Mouse (Mus musculus) liver, embryonic 15.5 days (tissue): Measurements from ENCODE around the gene Dnase1l3. TPM values are rescaled to one million over a fixed set of nuclear protein-coding genes. Genes with fewer than 3 reads are reported as not detected.

Experiments
- ATAC-seq: fragments of 200-750 bp; cut with Nextera tagmentation; 2 replicates; pipeline ENCODE4 v1.8.0; 2017; ENCODE audit warnings: moderate number of reproducible peaks, mild to moderate bottlenecking, moderate library complexity; ENCODE audit not compliant: insufficient read depth
- H3K27ac ChIP-seq: fragments of 300-500 bp; sonication (generic); replicated peaks from 2 replicates; pipeline ENCODE4 v1.5.1; 2015; ENCODE audit warnings: mild to moderate bottlenecking, inconsistent platforms
- H3K27me3 ChIP-seq: fragments of 300-500 bp; sonication (generic); 2 replicates; pipeline ENCODE4 v1.6.1; 2015; ENCODE audit warnings: mild to moderate bottlenecking, inconsistent platforms
- H3K36me3 ChIP-seq: fragments of 300-500 bp; sonication (generic); replicated peaks from 2 replicates; pipeline ENCODE4 v1.6.1; 2015; ENCODE audit warnings: moderate library complexity, mild to moderate bottlenecking, inconsistent platforms
- H3K4me1 ChIP-seq: fragments of 300-500 bp; sonication (generic); replicated peaks from 2 replicates; pipeline ENCODE4 v1.6.1; 2015; ENCODE audit warnings: inconsistent platforms
- H3K4me2 ChIP-seq: fragments of 300-500 bp; sonication (generic); 2 replicates; pipeline ENCODE4 v1.6.1; 2015; ENCODE audit warnings: moderate library complexity, mild to moderate bottlenecking, inconsistent platforms
- H3K4me3 ChIP-seq: fragments of 300-500 bp; sonication (generic); replicated peaks from 2 replicates; pipeline ENCODE4 v1.5.1; 2015; ENCODE audit warnings: mild to moderate bottlenecking, inconsistent platforms
- H3K9ac ChIP-seq: fragments of 300-500 bp; sonication (generic); 2 replicates; pipeline ENCODE4 v1.6.1; 2015; ENCODE audit warnings: moderate library complexity, mild to moderate bottlenecking, inconsistent platforms
- H3K9me3 ChIP-seq: fragments of 300-500 bp; sonication (generic); replicated peaks from 2 replicates; pipeline ENCODE4 v1.6.1; 2016; ENCODE audit warnings: inconsistent platforms
- WGBS: fragments of 180-500 bp; shearing (Covaris S2); methylation state at CpG from one replicate; pipeline ENCODE4 v1.1.7; 2015; ENCODE audit warnings: mixed read lengths; ENCODE audit not compliant: insufficient replicate concordance; 5-methylcytosine and 5-hydroxymethylcytosine counted together
- polyA plus RNA-seq: library from polyadenylated mRNA; unstranded; fragments of >200 nt; fragmentation: Nextera tagmentation; extraction: Ambion mirVana; gene quantifications from 2 replicates; pipeline ENCODE4 v1.2.1, GENCODE M21; 2015

Dnase1l3 gene
- polyA plus RNA-seq, 1 experiment from 2014 or later, result 3.9 TPM

DNA sequence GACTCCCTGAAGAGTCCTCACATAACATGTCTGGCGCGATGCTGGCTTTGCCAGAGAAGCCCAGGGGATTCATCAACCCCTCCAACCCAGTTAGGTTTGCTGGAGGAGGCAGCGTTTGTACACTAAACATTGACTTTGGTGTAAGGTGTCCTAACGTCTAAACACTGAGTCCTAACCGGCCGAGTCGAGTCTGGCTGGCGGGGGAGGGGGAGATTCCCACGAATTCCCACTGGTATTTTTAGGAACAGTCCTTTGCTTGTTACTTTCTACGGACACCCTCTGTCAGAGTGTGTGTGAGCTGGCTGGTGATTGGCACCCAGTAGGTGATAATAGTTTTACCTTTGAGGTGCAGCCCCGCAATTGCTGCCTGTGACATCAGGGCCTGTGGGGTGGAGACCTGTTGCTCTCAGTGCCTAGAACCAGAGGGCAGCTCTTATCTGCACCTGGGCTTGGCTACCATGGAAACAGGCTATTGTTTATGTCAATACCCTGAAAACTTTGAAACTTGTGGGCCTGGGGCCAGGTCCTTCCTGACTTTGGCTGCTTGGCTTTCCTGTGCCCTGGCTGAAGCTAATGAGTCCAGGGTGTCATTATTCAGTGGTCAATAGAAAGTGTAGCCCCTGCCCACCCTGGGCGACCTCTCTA lies 41.6 kb downstream of the Dnase1l3 start:
- Histone ChIP-seq H3K27ac (peak overlapping the region; percentile 69), H3K4me2 (peak overlapping the region; percentile 23; the same call in 1 of the 2 replicates), H3K9ac (no peak overlapping the region), H3K27me3 (no peaks in the 10 kb centered on the region), H3K9me3 (no peaks in the 10 kb centered on the region), H3K4me1 (peaks cover 4% of the 10 kb centered on the region; the same call in 1 of the 2 replicates), H3K4me3 (no peak overlapping the region), H3K36me3 (peaks cover 17% of the 10 kb centered on the region)
- ATAC-seq, result peak; percentile 82
- 31% methylated on average over 12 of the region's 12 CpGs for WGBS

DNA sequence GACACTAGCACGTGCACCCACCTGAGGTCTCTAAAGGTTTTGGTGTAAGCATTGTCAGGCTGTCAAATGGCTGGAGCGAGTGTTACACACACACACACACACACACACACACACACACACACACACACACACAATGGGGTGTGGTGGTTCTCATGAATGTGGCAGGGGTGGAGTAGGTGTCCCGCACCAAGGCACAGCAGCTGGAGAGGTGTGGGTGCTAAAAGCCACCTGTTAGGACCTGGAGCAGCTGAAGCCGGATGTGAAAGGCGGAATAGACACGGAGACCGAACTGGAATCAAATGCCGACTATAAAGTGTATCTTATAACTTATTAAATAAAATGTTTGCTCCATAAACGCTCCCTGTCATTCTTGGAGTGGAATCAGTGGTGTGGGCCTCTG lies 43.1 kb downstream of the Dnase1l3 start:
- Histone ChIP-seq H3K4me1 (peaks cover 4% of the 10 kb centered on the region; the same call in 1 of the 2 replicates), H3K27ac (no peak overlapping the region), H3K4me3 (no peak overlapping the region), H3K9me3 (no peaks in the 10 kb centered on the region), H3K27me3 (no peaks in the 10 kb centered on the region), H3K9ac (no peak overlapping the region), H3K4me2 (no peak overlapping the region), H3K36me3 (peaks cover 17% of the 10 kb centered on the region)
- no peak for ATAC-seq
- 70% methylated on average over 9 of the region's 9 CpGs for WGBS

DNA sequence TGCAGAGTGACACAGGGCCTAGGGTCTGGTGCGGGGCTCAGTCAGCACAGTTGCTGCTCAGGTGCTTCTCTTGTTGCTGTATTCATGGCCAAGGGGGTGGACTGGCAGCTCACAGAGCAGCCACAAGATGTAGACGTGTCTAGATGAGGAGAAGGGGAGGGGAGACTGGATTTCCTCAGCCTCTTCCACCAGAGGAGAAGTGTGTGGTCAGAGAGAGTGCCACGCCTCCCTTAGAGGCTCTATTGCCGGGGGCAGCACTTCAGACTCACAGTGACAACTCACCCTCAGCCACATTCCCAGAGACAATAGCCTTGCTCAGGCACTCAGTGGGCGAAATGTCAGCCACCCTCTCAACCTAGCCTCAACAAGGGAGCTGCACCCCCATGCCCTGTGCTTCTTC lies 49.1 kb downstream of the Dnase1l3 start:
- no peak overlapping the region for H3K9ac ChIP-seq
- ATAC-seq, result no peak
- H3K9me3 ChIP-seq, result no peaks in the 10 kb centered on the region
- no peaks in the 10 kb centered on the region for H3K27me3 ChIP-seq
- H3K4me1 ChIP-seq, result peaks cover 8% of the 10 kb centered on the region; the same call in 1 of the 2 replicates
- no peak overlapping the region for H3K27ac ChIP-seq
- 57% methylated on average over 5 of the region's 5 CpGs for WGBS
- H3K36me3 ChIP-seq, result peaks cover 16% of the 10 kb centered on the region; the same call in 1 of the 2 replicates
- no peak overlapping the region for H3K4me3 ChIP-seq
- H3K4me2 ChIP-seq, result no peak overlapping the region

DNA sequence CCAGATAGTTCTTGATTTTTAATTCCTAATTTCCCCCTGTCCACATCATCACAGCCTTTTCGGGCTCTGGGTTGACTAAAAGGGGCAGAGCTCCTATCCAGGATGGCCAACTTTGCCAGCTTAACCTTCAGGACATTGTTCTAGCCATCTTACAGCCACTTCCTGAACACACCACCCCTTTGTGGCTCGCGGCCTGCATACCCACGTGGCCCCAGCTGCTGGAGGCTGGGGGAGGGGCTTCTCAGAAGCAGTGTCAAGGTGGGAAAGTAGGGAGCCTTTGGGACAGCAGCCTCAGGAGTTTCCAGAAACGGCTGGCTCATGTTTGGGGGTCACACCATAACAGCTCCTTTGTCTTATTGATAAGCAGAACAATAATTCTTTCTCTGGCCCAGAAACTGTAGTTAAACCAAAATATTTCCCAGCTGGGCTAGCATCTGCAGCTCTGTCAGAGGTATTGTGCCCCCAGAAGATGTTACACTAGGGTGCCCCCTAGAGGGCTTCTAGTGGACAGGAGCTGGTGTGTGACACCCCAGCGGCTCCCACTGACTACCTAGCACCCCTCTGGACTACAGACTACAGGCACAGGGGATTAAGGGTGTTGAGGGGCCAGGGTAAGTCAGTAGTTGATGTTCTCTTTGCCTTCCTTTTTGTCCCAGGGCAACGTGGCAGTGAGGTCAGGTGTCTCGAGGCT lies 49.9 kb downstream of the Dnase1l3 start:
- H3K4me3 ChIP-seq, result no peak overlapping the region
- peaks cover 8% of the 10 kb centered on the region; the same call in 1 of the 2 replicates for H3K4me1 ChIP-seq
- WGBS, result 32% methylated on average over 8 of the region's 8 CpGs
- no peak for ATAC-seq
- H3K4me2 ChIP-seq, result no peak overlapping the region
- no peaks in the 10 kb centered on the region for H3K9me3 ChIP-seq
- peaks cover 11% of the 10 kb centered on the region; the same call in 1 of the 2 replicates for H3K36me3 ChIP-seq
- H3K27me3 ChIP-seq, result no peaks in the 10 kb centered on the region
- H3K9ac ChIP-seq, result no peak overlapping the region
- H3K27ac ChIP-seq, result no peak overlapping the region

DNA sequence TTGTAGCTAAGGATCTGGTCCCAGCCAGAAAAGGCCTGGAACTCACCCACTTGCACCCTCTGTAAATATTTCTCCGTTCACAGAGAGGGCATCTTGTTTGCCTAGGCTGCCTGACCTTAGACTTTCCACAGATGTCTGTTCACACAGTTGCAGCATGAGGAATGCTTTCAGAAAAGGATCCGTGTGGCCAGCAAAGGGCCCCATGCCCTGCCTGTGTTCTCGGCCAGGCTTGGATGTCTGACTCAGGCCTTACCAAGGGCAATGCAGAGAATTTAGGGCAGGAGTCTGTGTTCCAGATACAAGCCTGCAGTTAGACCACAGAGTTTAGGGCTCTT lies 50.6 kb downstream of the Dnase1l3 start:
- Histone ChIP-seq H3K27me3 (no peaks in the 10 kb centered on the region), H3K4me1 (peaks cover 8% of the 10 kb centered on the region; the same call in 1 of the 2 replicates), H3K27ac (no peak overlapping the region), H3K9me3 (no peaks in the 10 kb centered on the region), H3K36me3 (peaks cover 14% of the 10 kb centered on the region), H3K4me2 (no peak overlapping the region), H3K9ac (no peak overlapping the region), H3K4me3 (no peak overlapping the region)
- no peak for ATAC-seq
- 56% methylated on average over 3 of the region's 3 CpGs for WGBS

DNA sequence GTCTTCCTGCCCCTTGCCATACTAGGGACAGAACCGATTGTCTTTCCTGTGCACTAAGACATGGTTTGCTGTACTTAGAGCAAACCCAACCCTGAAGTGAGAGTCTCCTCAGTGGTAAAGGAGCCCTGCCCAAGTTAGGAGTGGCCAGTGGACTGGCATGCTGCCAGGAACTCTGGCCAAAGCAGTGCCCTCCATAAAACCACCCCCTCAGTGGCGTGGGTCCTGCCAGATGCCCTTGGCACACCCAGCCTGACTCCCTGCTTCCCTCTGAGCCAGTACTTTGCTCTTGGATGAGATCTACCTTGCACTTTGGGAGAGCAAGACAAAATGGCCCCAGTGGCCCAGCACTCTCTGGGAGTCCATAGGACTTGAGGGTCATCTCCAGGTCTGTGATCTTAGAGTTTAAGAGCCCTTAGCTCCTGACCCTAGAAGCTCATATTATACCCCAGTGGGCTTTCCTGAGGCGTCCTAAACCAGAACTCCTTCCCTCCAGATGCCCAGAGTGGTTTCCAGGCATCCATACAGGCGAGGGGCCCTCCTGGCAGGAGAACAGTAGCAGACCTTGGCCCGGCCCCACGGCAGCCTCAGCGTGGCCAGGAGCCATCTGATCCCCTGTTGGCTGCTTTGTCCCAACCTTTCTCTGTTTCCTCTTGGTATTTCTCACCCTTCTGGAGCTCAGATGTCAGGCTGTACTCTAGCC lies 51.1 kb downstream of the Dnase1l3 start:
- H3K36me3 ChIP-seq, result peaks cover 9% of the 10 kb centered on the region; the same call in 1 of the 2 replicates
- peaks cover 8% of the 10 kb centered on the region; the same call in 1 of the 2 replicates for H3K4me1 ChIP-seq
- no peak overlapping the region for H3K4me2 ChIP-seq
- WGBS, result 56% methylated on average over 7 of the region's 7 CpGs
- H3K27ac ChIP-seq, result no peak overlapping the region
- no peak overlapping the region for H3K4me3 ChIP-seq
- H3K9ac ChIP-seq, result no peak overlapping the region
- no peaks in the 10 kb centered on the region for H3K9me3 ChIP-seq
- no peaks in the 10 kb centered on the region for H3K27me3 ChIP-seq
- ATAC-seq, result no peak

DNA sequence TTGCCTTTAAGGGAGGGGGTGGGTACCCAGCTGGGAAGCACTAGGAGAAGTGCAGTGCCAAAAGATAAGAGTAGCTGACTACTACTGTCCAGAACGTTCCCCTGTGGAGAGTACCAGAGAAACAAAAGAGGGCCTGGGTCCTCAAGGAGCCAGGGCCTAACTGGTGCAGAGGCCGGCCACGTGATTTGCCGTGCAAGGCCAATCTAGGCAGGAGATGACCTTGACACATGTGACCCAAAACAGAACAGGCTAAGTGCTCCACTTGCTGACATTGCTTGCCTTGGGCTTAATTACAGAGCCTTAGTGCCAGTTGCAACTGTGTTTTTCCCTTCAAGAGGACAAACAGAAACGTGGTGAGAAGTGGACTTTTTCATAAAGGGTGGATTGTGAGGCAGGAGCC lies 53.0 kb downstream of the Dnase1l3 start:
- Histone ChIP-seq H3K36me3 (peaks cover 8% of the 10 kb centered on the region; the same call in 1 of the 2 replicates), H3K4me2 (no peak overlapping the region), H3K4me3 (no peak overlapping the region), H3K9ac (no peak overlapping the region), H3K4me1 (peaks cover 8% of the 10 kb centered on the region; the same call in 1 of the 2 replicates), H3K27me3 (no peaks in the 10 kb centered on the region), H3K27ac (no peak overlapping the region), H3K9me3 (no peaks in the 10 kb centered on the region)
- WGBS, result 54% methylated on average over 5 of the region's 5 CpGs
- no peak for ATAC-seq

DNA sequence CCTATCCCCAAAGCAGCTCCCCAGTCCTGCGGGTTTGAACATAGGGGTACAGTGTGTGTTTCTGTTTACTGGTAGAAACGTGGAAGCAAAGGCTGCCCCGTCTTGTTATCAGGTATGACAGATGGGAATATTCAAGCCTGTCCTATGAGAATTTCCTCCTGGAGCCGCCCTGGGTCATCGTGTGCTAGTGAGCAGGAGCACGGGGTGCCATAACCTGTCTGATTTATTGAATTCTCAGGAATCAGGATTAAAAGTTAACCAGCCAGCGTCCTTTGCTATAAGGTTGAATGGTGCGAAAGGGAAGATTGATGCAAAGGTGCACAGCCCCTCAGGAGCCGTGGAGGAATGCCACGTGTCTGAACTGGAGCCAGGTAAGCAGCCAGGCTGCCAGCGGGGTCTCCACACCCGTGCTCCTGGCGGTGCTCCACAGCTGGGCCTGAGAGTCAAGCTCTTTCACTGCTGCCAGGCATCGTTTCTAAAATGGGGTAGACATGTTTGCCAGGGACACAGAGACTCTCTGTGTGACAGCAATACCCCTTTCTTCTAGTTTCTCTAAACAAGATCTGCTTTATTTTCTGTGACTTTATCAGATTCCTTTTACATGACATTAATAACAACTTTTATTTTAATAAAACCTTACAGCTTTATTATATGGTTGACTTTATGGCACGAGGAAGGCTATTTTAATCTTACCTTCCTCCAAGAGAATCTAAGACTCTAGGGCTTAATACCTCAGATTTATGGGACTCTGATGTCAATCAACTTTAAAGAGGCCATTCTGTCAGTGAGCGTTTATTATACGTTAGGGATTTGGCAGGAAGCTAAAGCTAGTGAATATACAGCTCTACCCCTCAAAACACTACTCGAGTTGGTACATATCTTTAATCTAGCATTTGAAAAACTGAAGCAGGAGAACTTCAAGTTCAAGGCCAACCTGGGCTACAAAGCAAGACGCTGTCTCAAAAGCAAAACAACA lies 55.3 kb downstream of the Dnase1l3 start:
- no peak overlapping the region for H3K4me3 ChIP-seq
- H3K27ac ChIP-seq, result no peak overlapping the region
- H3K9ac ChIP-seq, result no peak overlapping the region
- no peaks in the 10 kb centered on the region for H3K27me3 ChIP-seq
- peaks cover 11% of the 10 kb centered on the region; the same call in 1 of the 2 replicates for H3K36me3 ChIP-seq
- no peak for ATAC-seq
- peaks cover 8% of the 10 kb centered on the region; the same call in 1 of the 2 replicates for H3K4me1 ChIP-seq
- no peak overlapping the region for H3K4me2 ChIP-seq
- 70% methylated on average over 19 of the region's 19 CpGs for WGBS
- no peaks in the 10 kb centered on the region for H3K9me3 ChIP-seq

DNA sequence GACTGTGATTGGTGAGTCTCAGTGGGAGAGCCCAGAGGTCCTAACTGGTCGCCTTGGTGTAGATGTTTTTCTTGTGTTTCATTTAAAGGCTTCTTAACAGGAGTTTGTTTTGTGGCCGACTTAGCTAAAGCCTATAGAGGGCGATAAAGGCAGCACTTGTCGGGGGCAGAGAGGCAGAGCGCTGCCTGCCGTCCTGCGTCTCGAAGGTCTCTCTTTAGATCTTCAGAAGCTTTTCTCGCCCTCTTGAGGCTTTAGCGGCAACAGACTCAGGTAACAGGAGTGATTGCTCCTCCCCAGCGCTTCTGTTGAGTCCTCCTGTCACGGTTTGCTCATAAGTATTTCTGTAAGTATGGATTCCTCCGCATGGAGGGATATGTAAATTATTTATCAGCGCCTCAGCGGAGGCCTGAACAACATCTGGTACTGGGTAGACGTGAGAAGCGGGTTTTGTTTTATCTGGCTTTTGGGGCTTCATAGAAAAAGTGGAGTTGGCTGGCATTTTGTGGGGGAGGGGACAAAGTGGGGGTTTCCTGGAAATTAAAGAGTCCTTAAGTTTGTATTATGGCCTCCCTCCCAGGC lies 57.2 kb downstream of the Dnase1l3 start:
- Histone ChIP-seq H3K36me3 (peaks cover 11% of the 10 kb centered on the region; the same call in 1 of the 2 replicates), H3K4me1 (peaks cover 8% of the 10 kb centered on the region), H3K4me3 (no peak overlapping the region), H3K9me3 (no peaks in the 10 kb centered on the region), H3K9ac (no peak overlapping the region), H3K4me2 (no peak overlapping the region), H3K27me3 (no peaks in the 10 kb centered on the region), H3K27ac (no peak overlapping the region)
- ATAC-seq, result no peak
- WGBS, result 31% methylated on average over 17 of the region's 17 CpGs

DNA sequence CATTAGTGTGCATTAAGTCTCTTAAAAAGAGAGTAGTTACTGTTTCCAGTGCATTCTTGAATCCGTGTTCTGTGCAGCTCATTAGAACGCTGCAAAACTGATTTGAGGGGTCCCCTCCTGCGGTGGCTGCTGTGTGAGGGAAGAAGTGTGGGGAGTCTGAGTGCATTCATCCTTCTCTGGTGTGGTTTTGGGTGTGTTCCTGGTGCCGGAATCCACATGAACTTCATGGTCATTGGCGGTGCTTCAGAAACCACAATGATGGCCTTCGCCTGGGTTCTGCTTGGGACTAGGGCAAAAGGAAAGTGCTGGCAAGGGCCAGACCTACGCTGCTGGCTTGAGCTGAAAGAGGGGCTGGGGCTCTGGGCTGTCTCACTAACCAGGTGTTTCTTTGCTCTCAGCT lies 60.2 kb downstream of the Dnase1l3 start:
- peaks cover 18% of the 10 kb centered on the region; the same call in 1 of the 2 replicates for H3K36me3 ChIP-seq
- WGBS, result 58% methylated on average over 7 of the region's 7 CpGs

More for the DNA sequence above, 60.2 kb downstream of the Dnase1l3 start:
- Histone ChIP-seq H3K27ac (no peak overlapping the region), H3K27me3 (no peaks in the 10 kb centered on the region), H3K4me2 (no peak overlapping the region), H3K4me3 (no peak overlapping the region), H3K9me3 (no peaks in the 10 kb centered on the region), H3K9ac (no peak overlapping the region), H3K4me1 (peaks cover 8% of the 10 kb centered on the region)
- no peak for ATAC-seq
